Mouse (Mus musculus) olfactory bulb, adult 2 months (tissue): ENCODE results near the gene Phlda3. TPM values are rescaled to one million over a fixed set of nuclear protein-coding genes. Genes with fewer than 3 reads are reported as not detected.
A peak's percentile ranks its signal among the peaks of the same experiment; 100 is the strongest.

Experiments
- H3K27ac ChIP-seq: fragments of 200-500 bp; 2 replicates; pipeline ENCODE4 v1.5.1; 2012; ENCODE audit warnings: low read depth, low read length; ENCODE audit not compliant: insufficient read depth
- H3K4me1 ChIP-seq: fragments of 200-500 bp; 2 replicates; pipeline ENCODE4 v1.6.1; 2012; ENCODE audit warnings: low read length; ENCODE audit not compliant: control insufficient read depth, insufficient read depth
- H3K4me3 ChIP-seq: fragments of 200-500 bp; 2 replicates; pipeline ENCODE4 v1.5.1; 2012; ENCODE audit warnings: mild to moderate bottlenecking, low read depth, low read length, moderate library complexity; ENCODE audit not compliant: insufficient read depth
- CTCF ChIP-seq: fragments of 200-500 bp; IDR thresholded peaks from 2 replicates; pipeline ENCODE4 v1.5.1; 2012; ENCODE audit warnings: low read depth, mild to moderate bottlenecking, low read length, moderate library complexity; ENCODE audit not compliant: insufficient read depth
- POLR2A ChIP-seq: fragments of 200-500 bp; IDR thresholded peaks from 2 replicates; pipeline ENCODE4 v1.6.1; 2012; ENCODE audit warnings: mild to moderate bottlenecking, low read depth, low read length, moderate library complexity; ENCODE audit not compliant: insufficient read depth
- WGBS: fragments of 180-500 bp; shearing (Covaris S2); methylation state at CpG from one replicate; pipeline ENCODE4 v1.1.7; 2018; 5-methylcytosine and 5-hydroxymethylcytosine counted together
- polyA plus RNA-seq: library from polyadenylated mRNA; stranded (reverse); fragments of >200 nt; gene quantifications from 2 replicates; pipeline ENCODE4 v1.2.4, GENCODE M21; 2012; ENCODE audit warnings: low replicate concordance; ENCODE audit not compliant: missing spikeins, insufficient read depth, insufficient read length

The Phlda3 gene
- polyA plus RNA-seq, 1 experiment = not detected

DNA sequence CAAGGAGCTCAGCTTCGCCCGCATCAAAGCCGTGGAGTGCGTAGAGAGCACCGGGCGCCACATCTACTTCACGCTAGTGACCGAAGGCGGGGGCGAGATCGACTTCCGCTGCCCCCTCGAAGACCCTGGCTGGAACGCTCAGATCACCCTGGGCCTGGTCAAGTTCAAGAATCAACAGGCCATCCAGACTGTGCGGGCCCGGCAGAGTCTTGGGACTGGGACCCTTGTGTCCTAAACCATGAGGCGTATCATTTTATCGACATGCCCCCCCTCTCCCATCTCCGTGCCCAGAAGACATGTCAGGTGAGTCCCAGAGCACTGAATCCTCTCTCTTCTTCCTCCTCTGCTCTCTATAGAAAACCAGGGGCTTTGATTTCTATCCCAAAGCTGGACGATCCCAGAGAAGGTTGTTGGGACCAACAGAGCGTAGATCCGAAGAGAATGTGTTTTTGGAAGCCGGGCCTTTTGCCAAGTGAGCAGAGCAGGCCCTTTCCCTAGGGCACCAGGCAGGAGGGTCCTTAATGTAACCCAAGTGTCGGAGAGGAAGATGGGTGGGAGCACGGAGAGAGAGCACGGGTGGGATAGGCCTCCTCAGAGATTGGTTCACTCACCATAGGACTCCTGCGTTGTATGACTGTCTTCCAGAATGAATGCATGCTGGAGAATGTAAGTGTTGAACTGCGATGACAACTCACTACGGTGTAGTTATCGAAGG, 830 bp downstream of the Phlda3 start:
- H3K27ac ChIP-seq = no peak overlapping the region
- no peak for TF ChIP-seq CTCF
- TF ChIP-seq POLR2A = no peak
- peaks cover 35% of the 10 kb centered on the region for H3K4me1 ChIP-seq
- 26% methylated on average over 30 of the region's 30 CpGs for WGBS
- H3K4me3 ChIP-seq = peak overlapping the region; percentile 62

DNA sequence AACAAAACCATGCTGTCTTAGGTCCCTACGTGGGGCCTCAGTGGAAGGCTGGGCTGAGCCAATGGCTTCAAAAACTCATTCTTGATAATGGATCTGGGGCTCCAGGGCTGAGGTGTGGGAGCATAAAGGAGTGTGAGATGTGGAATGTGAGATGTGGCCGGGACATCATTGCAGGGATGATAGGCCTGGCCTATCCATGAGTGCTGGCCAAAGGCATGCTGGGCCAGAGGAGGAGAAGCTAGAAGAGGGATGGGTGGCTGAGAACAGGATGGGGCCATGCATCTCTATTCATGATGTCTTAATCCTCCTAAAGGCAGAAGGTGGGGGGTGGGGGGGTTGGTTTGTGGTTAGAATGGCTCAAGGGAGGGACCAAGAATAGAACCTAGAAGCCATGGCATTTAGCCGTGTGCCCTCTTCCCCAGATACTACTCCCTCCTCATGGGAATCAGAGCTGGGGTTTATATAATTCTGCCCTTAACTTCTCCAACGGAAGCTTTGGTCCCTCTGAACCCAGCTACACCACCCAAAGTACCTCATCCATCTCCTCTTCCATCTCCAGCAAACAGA, 1.5 kb downstream of the Phlda3 start:
- Histone ChIP-seq H3K4me3 (peak overlapping the region; percentile 62), H3K27ac (no peak overlapping the region), H3K4me1 (peaks cover 38% of the 10 kb centered on the region)
- TF ChIP-seq POLR2A (no peak), CTCF (no peak)
- WGBS = 86% methylated on average over 4 of the region's 4 CpGs

DNA sequence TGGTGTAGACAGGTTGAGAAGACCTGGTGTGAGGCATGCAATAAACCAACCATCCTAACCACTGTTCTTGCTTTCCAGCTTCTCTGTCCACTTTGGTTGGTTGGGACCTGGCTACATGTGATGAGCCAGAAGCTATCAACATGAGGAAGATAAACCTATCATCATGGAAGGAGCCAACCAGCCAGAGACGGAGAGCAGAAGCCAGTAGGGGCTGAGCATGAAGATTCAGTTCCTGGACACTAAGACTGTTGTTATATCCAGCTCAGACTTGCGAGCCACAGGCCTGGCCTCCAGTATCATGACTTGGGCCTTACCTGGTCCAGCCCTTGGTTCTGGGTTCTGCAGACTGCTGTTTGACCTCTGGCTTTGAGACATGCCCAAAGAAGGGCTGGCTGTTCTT, 2.5 kb downstream of the Phlda3 start:
- Histone ChIP-seq H3K4me3 (no peak overlapping the region), H3K27ac (no peak overlapping the region), H3K4me1 (peaks cover 38% of the 10 kb centered on the region)
- 95% methylated on average over 2 of the region's 2 CpGs for WGBS
- TF ChIP-seq POLR2A (no peak), CTCF (no peak)

DNA sequence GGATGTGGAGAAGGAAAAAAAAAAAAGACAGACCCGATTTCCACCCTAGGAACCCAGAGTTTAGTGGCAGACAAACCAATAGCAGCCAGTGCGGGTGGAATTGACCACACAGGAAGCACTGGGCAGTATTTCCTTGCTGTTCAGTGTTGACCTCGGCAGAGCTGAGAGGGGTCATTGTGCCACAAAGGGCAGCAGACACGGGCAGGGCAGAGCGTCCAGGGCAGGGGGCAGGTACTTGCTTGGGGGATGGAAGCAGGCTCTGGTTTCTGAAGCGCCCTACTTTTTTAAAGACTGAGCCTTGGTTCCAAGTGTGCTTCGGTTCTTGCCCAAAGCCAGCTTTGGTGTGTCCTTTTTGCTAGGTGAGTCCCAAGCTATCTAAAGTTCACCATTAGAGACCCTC, 4.3 kb downstream of the Phlda3 start:
- Histone ChIP-seq H3K4me1 (peaks cover 42% of the 10 kb centered on the region), H3K4me3 (no peak overlapping the region), H3K27ac (no peak overlapping the region)
- 81% methylated on average over 7 of the region's 7 CpGs for WGBS
- no peak for TF ChIP-seq CTCF

DNA sequence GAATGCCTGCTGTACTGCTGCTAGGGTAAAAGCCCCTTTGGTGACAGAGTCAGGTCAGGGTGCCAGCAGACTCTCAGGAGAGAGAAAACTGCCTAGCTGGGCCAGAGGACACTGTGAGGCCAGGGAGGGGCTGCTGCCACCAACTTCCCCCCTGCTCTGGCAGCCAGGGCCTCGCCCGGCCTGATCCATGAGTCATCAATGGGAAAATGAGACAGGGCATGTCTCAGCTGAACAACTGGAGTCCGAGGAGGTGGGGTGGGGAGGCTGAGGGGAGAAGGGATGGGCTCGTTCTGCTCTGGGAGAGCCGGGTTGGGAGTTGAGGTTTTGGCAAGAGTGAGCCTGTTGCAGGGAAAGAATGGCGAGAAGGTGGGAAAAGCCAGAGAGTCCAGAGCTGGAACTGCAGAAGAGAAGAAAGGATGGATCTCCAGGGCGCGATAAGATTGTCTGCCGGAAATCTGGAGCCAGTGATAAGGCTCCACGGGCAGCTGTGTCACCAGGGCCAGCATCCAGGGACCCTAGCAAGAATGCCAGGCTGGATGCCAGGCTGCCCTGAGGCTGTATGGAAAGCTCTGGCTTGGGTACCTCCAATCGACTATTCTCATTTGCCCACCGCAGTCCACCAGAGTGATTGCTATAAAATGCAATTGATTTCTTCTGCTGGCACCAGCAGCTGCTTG, 5.1 kb downstream of the Phlda3 start:
- Histone ChIP-seq H3K4me3 (no peak overlapping the region), H3K27ac (no peak overlapping the region), H3K4me1 (peaks cover 43% of the 10 kb centered on the region)
- no peak for TF ChIP-seq POLR2A
- TF ChIP-seq CTCF = no peak
- WGBS = 37% methylated on average over 12 of the region's 12 CpGs

DNA sequence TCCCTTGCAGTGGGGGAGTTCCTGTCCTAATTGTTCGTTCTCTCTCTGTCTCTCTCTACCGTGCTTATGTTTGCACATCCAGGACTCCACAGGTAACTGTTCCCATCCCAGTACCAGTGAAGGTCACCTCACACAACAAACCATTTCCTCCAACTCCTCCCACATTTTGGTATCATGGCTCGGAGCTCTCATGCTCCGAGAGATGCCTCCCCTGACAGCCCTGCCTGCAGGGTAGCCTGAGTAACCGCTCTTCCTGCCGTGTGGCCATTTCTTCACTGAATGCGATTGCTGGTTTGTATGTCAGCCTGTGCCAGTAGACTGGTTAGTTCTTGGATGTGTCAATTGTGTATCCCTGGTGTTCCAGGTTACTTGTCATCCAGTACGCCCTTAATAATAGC, 5.7 kb downstream of the Phlda3 start:
- no peak for TF ChIP-seq POLR2A
- 73% methylated on average over 8 of the region's 8 CpGs for WGBS
- peaks cover 42% of the 10 kb centered on the region for H3K4me1 ChIP-seq
- no peak overlapping the region for H3K4me3 ChIP-seq
- H3K27ac ChIP-seq = no peak overlapping the region

DNA sequence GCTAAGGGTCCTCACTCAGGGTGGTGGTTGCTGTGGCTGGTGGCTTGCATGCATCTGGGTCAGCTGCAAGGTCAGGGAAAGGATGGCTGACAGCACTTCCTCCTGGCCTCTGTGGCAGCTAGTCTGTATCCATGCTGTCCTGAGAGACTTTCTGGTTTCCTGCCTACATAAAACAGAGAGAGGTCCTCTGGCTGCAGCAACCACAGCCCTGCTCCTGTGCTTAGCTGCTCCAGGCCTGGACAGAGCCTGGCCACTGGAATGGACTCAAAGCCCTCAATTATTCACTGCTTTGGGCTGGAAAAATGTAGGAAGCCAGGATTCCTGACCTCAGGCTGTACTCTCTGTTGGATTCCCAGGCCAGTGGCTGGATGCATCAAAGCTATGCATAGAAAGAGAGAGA, 10.7 kb downstream of the Phlda3 start:
- Histone ChIP-seq H3K4me3 (no peak overlapping the region), H3K4me1 (peaks cover 39% of the 10 kb centered on the region), H3K27ac (no peak overlapping the region)
- TF ChIP-seq CTCF = no peak
- TF ChIP-seq POLR2A = no peak

DNA sequence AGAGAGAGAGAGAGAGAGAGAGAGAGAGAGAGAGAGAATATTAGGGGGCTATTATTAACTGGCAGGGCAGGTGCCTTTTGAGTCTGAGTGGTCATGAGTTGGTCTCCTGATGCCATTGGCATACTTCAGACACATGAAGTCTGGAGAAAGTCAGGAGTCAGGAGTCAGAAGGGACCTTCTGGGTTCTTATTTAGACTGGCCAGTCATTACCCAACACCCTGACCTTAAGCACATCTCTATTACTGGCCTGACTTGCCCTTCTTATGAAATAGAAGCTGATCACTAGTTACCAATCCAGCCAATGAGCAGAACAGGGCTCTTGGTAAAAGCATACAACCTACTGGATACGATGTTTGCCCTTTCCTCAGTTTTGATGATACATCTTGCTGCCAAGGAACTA, 11.1 kb downstream of the Phlda3 start:
- Histone ChIP-seq H3K4me3 (no peak overlapping the region), H3K27ac (no peak overlapping the region), H3K4me1 (peaks cover 38% of the 10 kb centered on the region)
- WGBS = 97% methylated on average over 1 of the region's 1 CpGs
- TF ChIP-seq CTCF (no peak), POLR2A (no peak)

DNA sequence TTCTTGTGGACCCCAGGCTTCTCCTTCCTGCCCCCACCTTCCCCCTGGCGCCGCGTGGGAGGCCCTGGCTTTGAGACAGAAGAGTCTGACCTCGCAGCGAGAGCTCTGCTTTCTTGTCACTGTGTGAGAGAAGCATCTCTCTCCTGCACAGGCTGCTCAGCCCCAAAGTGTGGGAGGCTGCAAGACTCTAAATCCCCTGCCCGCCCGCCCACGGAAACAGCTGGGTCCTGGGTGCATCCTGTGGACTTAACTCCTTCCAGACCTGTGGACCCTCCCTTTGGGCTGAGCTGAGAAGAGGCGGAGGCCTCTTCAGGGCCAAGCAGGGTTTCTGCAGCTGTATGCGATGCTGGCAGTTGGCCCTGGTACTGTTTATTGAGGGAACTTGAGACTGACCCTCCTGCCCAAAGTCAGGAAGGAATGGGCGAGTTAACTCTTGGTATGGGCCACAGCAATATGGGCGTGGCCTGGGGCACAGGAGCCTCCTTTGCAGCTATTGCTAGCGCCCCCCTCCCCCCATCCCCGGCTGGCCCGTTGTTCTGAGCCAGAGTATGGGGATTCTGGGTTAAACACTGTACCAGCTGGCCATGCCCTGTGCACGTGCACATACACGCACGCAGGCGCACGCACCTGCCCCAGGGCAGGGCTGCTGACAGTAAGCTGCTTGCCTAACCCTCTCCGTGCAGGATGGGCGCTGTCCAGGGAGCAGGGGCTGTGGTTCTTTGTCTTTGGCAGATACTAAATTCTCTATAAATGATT, 13.0 kb downstream of the Phlda3 start, which contains the start of gene Tnni1:
Tnni1 (plus strand) TSS at position 655 of the 756 bp plus-strand sequence.
- no peak within 1 kb of the TSS for H3K4me3 ChIP-seq
- peaks cover 35% of the 10 kb centered on the region for H3K4me1 ChIP-seq
- no peak for TF ChIP-seq POLR2A
- TF ChIP-seq CTCF = no peak
- 28% methylated on average over 22 of the region's 22 CpGs for WGBS
- 0 out of 2 replicates have a peak within 1 kb of the TSS, but pooled peaks have one; percentile 24 for H3K27ac ChIP-seq
